Mouse (Mus musculus) spleen, postnatal 4 days (tissue): Measurements from ENCODE around the gene Oog1.
"Not testable (repeated sequence)": the region's sequence is repeated elsewhere in the genome, so short reads cannot be mapped to it uniquely, and the experiment has no call there.

ENCODE experiments used
- DNase-seq, 2 experiments: peaks; one replicate each; pipeline ENCODE4 v3.0.0; 2022; ENCODE audit warnings: low spot score in 2 of 2

The Oog1 gene

DNA sequence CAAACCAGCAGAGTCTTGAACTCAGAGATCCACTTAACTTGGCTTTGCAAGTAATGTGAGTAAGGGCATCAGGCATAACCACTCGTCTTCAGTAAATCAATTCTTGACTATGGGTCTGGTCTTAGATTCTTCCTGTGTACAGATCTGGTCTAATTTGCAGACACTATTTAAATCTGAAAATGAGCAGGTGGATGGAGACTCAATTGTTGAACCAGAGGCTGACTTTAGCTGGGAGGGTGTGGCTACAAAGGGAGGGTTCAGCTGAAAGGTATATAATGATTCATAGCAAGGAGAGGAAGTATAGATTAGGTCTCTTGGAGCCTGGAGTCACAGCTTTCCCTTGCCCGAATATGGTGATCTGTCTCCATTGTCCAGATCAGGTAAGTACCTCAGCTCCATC lies at the start of gene Oog1:
Oog1 (plus strand) TSS at position 301 of the 400 bp plus-strand sequence.
- not testable (repeated sequence) for DNase-seq

DNA sequence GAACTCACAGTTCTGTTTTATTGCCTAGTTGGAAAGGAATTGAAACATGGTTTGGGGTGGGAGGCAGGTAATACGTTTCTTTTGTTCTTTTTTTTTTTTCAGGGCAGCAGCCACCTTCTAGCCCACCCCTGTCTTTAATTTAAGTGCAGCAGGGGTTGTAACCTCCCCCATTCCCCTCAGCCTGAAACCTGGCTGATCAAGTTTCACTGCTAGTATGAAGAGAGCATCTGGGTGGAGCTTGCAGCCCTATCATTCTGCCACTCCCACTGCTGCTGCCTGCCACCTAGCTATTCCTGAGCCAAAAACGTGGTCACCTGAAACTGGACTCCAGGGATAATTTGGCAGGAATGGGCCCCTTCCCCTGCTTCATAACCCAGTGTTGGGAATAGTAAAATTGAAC lies 1.1 kb upstream of the Oog1 start:
- DNase-seq: not testable (repeated sequence)

DNA sequence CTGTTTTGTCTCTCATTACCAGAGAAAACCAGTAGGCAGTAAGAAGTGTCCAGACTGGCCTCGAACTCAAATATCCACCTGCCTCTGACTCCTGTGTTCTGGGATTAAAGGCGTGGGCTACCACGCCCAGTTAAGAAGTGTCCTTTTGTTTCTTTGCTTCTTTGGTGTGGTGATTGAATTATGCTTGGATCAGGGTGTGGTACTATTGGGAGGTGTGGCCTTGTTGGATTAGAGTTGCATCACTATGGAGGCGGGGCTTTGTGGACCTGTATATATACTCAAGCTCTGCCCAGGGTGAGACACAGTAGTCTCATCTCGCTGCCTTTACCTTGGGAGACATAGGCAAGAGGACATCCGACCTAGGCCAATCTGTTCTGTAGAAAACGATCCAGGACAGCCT lies 16.1 kb downstream of the Oog1 start, which contains the start of gene Gm4027:
Gm4027 (plus strand) TSS at position 301 of the 400 bp plus-strand sequence.
- not testable (repeated sequence) for DNase-seq

DNA sequence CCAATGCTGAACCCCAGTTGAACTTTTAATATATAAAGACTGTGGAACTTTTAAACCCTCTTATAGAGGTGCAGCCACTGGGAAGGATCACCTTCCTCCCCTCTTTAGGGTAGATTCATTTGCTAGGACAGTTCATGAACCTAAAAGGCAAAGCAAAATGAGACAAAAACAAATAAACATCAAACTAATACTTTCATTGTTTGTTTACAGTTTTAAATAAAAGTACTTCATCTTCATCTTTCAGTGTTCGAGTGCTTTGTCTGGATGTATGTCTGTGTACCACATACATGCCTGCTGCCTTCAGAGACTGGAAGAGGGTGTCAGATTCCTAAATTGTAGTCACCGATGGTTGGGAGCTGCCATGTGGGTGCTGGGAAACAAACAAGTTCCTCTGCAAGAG lies 42.0 kb downstream of the Oog1 start, which contains the start of gene Gm16381:
Gm16381 (minus strand) TSS at position 101 of the 400 bp plus-strand sequence.
- DNase-seq: not testable (repeated sequence)

DNA sequence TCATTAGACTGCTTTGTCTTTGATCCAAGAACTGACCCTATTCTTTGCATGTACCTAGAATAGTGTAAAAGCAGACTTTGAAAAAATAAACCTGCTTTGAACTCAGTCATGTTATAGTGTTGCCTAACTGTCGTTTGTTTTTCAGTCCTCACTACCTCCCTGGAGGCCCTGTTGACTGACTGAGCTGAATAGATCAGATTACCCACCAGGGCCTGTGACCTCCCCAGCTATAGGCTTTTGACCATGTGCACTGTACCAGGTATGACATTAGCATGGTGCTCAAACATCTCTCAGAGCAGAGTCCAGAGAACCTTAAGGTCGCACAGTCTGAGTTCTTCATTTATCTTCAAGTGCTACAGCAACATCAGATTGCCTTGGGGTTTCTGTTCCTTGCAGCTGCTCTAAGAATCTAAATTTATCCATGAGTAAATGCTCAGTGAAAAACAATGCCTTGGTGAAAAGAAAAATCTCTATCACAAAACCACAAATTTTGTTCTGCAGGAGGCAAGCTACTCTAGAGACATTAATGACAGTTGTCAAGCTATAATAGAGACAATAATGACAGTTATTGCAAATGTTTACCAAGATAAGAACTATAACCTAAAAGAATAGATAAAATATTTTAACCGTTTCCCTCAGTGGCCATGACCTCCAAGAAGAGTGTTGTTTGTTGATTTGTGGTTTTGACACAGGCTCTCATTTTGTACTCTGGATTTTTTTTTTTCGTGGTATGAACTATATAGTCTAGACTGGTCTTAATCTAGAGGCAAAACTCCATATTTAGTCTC lies 50.6 kb downstream of the Oog1 start:
- not testable (repeated sequence) for DNase-seq
